Mouse (Mus musculus): Measurements from ENCODE around the gene Dhx58. TPM values are rescaled to one million over a fixed set of nuclear protein-coding genes. Genes with fewer than 3 reads are reported as not detected.

Gene Dhx58
- polyA plus RNA-seq, 1 experiment from 2014 or later, result 3.8 TPM

DNA sequence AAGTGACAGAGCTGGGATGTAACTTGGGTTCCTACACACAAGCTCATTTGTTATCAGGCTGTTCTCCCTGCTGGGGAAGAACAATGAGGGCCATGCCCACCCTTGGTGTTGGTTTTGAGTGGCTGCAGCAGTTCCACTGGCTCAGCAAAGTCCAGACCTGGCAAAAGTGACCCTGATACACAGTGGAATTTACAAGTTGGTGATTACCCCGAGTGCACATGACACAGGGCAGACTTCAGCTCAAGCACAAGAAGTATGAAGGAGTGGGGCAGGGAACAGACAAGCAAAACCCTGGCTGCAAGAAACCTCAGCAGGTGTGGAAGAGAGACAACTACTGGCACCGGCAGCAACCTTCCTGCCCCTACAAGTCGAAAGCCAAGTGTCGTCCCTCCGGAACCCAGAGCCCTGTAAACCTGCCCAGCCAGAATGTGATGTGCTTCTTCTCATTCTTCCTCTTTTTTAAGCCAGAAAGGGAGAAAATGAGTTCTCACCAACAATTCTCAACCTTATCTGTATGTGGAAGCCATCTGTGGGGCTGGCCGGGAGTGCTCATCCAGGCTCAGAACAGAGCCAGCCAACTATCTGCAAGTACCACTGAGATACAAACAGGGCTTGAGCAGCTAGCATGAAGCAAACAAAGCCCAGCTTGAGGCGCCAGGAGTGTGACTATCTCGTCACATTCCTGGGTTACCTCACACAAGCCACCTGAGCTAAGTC lies 17.9 kb upstream of the Dhx58 start:
- Histone ChIP-seq H3K27ac (peak overlapping the region; percentile 45; the same call in 1 of the 2 replicates), H3K4me3 (replicated peaks) (no peak overlapping the region), H3K9me3 (no peaks in the 10 kb centered on the region), H3K27me3 (no peaks in the 10 kb centered on the region), H3K9ac (replicated peaks) (no peak overlapping the region), H3K36me3 (peaks cover 40% of the 10 kb centered on the region), H3K4me1 (replicated peaks) (peaks cover 13% of the 10 kb centered on the region), H3K4me2 (no peak overlapping the region)
- no peak for ATAC-seq (ENCODE audit: insufficient number of reproducible peaks, insufficient read depth, low FRiP score, low TSS enrichment, low read depth)
- 81% methylated on average over 8 of the region's 8 CpGs for WGBS

- no peak for ATAC-seq (ENCODE audit: insufficient number of reproducible peaks, insufficient read depth, low FRiP score, low TSS enrichment, low read depth)
- Histone ChIP-seq H3K4me2 (no peak overlapping the region), H3K27me3 (no peaks in the 10 kb centered on the region), H3K4me3 (replicated peaks) (no peak overlapping the region), H3K36me3 (peaks cover 47% of the 10 kb centered on the region), H3K9ac (replicated peaks) (no peak overlapping the region), H3K9me3 (no peaks in the 10 kb centered on the region), H3K27ac (no peak overlapping the region), H3K4me1 (replicated peaks) (peaks cover 13% of the 10 kb centered on the region)
- 85% methylated on average over 4 of the region's 4 CpGs for WGBS
Measured at GRCm38 (mm10) chr11:100721254-100721653, 17.2 kb upstream of the Dhx58 start.

- H3K36me3 ChIP-seq, result peaks cover 56% of the 10 kb centered on the region
- H3K4me2 ChIP-seq, result no peak overlapping the region
- WGBS, result 80% methylated on average over 5 of the region's 5 CpGs
- ATAC-seq (ENCODE audit: insufficient number of reproducible peaks, insufficient read depth, low FRiP score, low TSS enrichment, low read depth), result no peak
- no peaks in the 10 kb centered on the region for H3K27me3 ChIP-seq
- no peak overlapping the region for H3K9ac ChIP-seq (replicated peaks)
- no peak overlapping the region for H3K4me3 ChIP-seq (replicated peaks)
- H3K27ac ChIP-seq, result no peak overlapping the region
- peaks cover 12% of the 10 kb centered on the region for H3K4me1 ChIP-seq (replicated peaks)
- no peaks in the 10 kb centered on the region for H3K9me3 ChIP-seq
Measured at GRCm38 (mm10) chr11:100720345-100720744, 16.3 kb upstream of the Dhx58 start.

- WGBS, result 81% methylated on average over 11 of the region's 11 CpGs
- Histone ChIP-seq H3K27ac (no peak overlapping the region), H3K27me3 (no peaks in the 10 kb centered on the region), H3K4me3 (replicated peaks) (no peak overlapping the region), H3K4me1 (replicated peaks) (peaks cover 7% of the 10 kb centered on the region), H3K9ac (replicated peaks) (no peak overlapping the region), H3K36me3 (peaks cover 60% of the 10 kb centered on the region), H3K9me3 (no peaks in the 10 kb centered on the region), H3K4me2 (no peak overlapping the region)
- ATAC-seq (ENCODE audit: insufficient number of reproducible peaks, insufficient read depth, low FRiP score, low TSS enrichment, low read depth), result no peak
Measured at GRCm38 (mm10) chr11:100719893-100720292, 15.8 kb upstream of the Dhx58 start.

DNA sequence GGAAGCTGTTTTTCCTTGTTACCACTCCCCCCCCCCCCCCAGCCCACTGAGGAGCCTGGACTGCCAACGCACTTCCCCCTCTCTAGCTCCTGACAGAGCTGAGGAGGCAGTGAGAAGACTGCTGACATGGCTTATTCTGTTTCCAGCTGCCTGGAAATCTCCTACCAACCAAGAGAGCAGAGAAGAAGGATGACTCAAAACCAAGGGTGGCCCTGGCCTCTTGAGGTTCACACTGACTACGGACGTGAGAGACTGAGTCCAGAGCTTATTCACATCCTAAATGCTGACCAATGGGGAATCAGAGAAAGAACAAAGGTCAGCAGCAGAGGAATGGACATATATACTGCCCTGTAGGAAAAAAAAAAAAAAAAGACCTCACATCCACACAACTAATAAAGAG lies 15.2 kb upstream of the Dhx58 start:
- H3K27ac ChIP-seq, result no peak overlapping the region
- no peak overlapping the region for H3K9ac ChIP-seq (replicated peaks)
- H3K9me3 ChIP-seq, result no peaks in the 10 kb centered on the region
- no peak for ATAC-seq (ENCODE audit: insufficient number of reproducible peaks, insufficient read depth, low FRiP score, low TSS enrichment, low read depth)
- peaks cover 10% of the 10 kb centered on the region for H3K4me1 ChIP-seq (replicated peaks)
- no peak overlapping the region for H3K4me3 ChIP-seq (replicated peaks)
- no peaks in the 10 kb centered on the region for H3K27me3 ChIP-seq
- no peak overlapping the region for H3K4me2 ChIP-seq
- WGBS, result 90% methylated on average over 3 of the region's 3 CpGs
- H3K36me3 ChIP-seq, result peaks cover 55% of the 10 kb centered on the region

DNA sequence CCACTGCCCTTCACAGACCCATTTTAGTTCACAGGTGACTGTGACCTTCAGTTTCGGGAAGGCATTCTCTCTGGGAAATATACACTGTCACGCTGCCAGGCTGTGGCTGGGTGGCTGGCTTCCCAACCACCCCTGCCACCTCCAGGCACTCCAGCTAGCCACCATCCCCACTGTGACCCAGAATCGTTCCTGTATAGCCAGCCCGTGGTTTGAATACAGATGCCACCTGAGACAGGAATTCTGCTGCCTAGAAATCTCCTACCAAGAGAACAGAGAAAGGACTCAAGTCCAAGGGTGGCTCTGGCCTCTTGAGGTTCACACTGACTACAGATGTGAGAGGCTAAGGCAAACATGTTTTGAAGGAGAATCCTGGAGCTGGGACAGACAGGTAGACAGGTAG lies 14.8 kb upstream of the Dhx58 start:
- H3K27ac ChIP-seq, result no peak overlapping the region
- peaks cover 54% of the 10 kb centered on the region for H3K36me3 ChIP-seq
- no peak overlapping the region for H3K9ac ChIP-seq (replicated peaks)
- H3K4me2 ChIP-seq, result no peak overlapping the region
- ATAC-seq (ENCODE audit: insufficient number of reproducible peaks, insufficient read depth, low FRiP score, low TSS enrichment, low read depth), result no peak
- WGBS, result 90% methylated on average over 4 of the region's 4 CpGs
- no peak overlapping the region for H3K4me3 ChIP-seq (replicated peaks)
- H3K9me3 ChIP-seq, result no peaks in the 10 kb centered on the region
- H3K4me1 ChIP-seq (replicated peaks), result peaks cover 15% of the 10 kb centered on the region
- no peaks in the 10 kb centered on the region for H3K27me3 ChIP-seq

DNA sequence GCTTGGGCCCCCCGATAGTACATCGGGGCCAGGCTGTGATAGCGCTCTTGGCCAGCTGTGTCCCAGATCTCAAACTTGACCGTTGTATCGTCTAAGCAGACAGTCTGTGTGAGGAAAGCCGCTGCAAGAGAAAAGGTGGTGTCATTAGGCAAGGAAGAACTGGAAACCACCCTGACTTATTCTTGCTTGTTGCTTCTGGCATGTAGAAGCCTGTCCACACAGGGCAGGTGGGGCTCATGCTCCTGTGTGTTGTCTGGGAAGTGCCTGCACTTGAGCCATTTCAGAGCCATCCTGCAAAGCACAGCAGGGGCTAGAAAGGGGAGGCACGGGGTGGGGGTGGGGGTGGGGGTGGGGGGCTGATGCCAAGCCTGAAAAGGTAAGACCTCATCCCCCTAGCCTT lies 14.4 kb upstream of the Dhx58 start:
- Histone ChIP-seq H3K27ac (no peak overlapping the region), H3K9me3 (no peaks in the 10 kb centered on the region), H3K4me2 (no peak overlapping the region), H3K4me3 (replicated peaks) (no peak overlapping the region), H3K9ac (replicated peaks) (no peak overlapping the region), H3K4me1 (replicated peaks) (peaks cover 19% of the 10 kb centered on the region), H3K36me3 (peaks cover 54% of the 10 kb centered on the region), H3K27me3 (no peaks in the 10 kb centered on the region)
- 90% methylated on average over 6 of the region's 7 CpGs for WGBS
- no peak for ATAC-seq (ENCODE audit: insufficient number of reproducible peaks, insufficient read depth, low FRiP score, low TSS enrichment, low read depth)

GRCm38 (mm10) chr11:100716649-100717048 lies 12.6 kb upstream of the Dhx58 start:
- Histone ChIP-seq H3K36me3 (peaks cover 54% of the 10 kb centered on the region), H3K9me3 (no peaks in the 10 kb centered on the region), H3K9ac (replicated peaks) (no peak overlapping the region), H3K27me3 (no peaks in the 10 kb centered on the region), H3K4me3 (replicated peaks) (no peak overlapping the region), H3K4me1 (replicated peaks) (peaks cover 25% of the 10 kb centered on the region), H3K27ac (no peak overlapping the region), H3K4me2 (no peak overlapping the region)
- 84% methylated on average over 3 of the region's 3 CpGs for WGBS
- no peak for ATAC-seq (ENCODE audit: insufficient number of reproducible peaks, insufficient read depth, low FRiP score, low TSS enrichment, low read depth)

- no peak overlapping the region for H3K27ac ChIP-seq
- peaks cover 60% of the 10 kb centered on the region for H3K36me3 ChIP-seq
- H3K9ac ChIP-seq (replicated peaks), result no peak overlapping the region
- no peak overlapping the region for H3K4me2 ChIP-seq
- ATAC-seq (ENCODE audit: insufficient number of reproducible peaks, insufficient read depth, low FRiP score, low TSS enrichment, low read depth), result no peak
- H3K4me1 ChIP-seq (replicated peaks), result peaks cover 35% of the 10 kb centered on the region
- 89% methylated on average over 6 of the region's 6 CpGs for WGBS
- H3K4me3 ChIP-seq (replicated peaks), result no peak overlapping the region
- H3K9me3 ChIP-seq, result no peaks in the 10 kb centered on the region
- no peaks in the 10 kb centered on the region for H3K27me3 ChIP-seq
Measured at GRCm38 (mm10) chr11:100714948-100715347, 10.9 kb upstream of the Dhx58 start.

GRCm38 (mm10) chr11:100714534-100714915 lies 10.5 kb upstream of the Dhx58 start:
- H3K4me2 ChIP-seq, result peak overlapping the region; percentile 66
- H3K4me3 ChIP-seq (replicated peaks), result peak overlapping the region; percentile 25; the same call in 1 of the 2 replicates
- 45% methylated on average over 6 of the region's 6 CpGs for WGBS
- no peaks in the 10 kb centered on the region for H3K27me3 ChIP-seq
- peaks cover 59% of the 10 kb centered on the region for H3K36me3 ChIP-seq
- no peak overlapping the region; the same call in 1 of the 2 replicates for H3K27ac ChIP-seq
- H3K9ac ChIP-seq (replicated peaks), result peak overlapping the region; percentile 55; the same call in 1 of the 2 replicates
- no peak for ATAC-seq (ENCODE audit: insufficient number of reproducible peaks, insufficient read depth, low FRiP score, low TSS enrichment, low read depth)
- H3K4me1 ChIP-seq (replicated peaks), result peaks cover 35% of the 10 kb centered on the region
- no peaks in the 10 kb centered on the region for H3K9me3 ChIP-seq

- peak within 1 kb of the TSS; percentile 97 for H3K4me3 ChIP-seq (replicated peaks)
- H3K27ac ChIP-seq, result peak within 1 kb of the TSS; percentile 66
- H3K36me3 ChIP-seq, result peaks cover 59% of the 10 kb centered on the region
- H3K9ac ChIP-seq (replicated peaks), result peak within 1 kb of the TSS; percentile 55
- no peaks in the 10 kb centered on the region for H3K9me3 ChIP-seq
- no peak for ATAC-seq (ENCODE audit: insufficient number of reproducible peaks, insufficient read depth, low FRiP score, low TSS enrichment, low read depth)
- H3K27me3 ChIP-seq, result no peaks in the 10 kb centered on the region
- H3K4me1 ChIP-seq (replicated peaks), result peaks cover 35% of the 10 kb centered on the region
- peak within 1 kb of the TSS; percentile 66 for H3K4me2 ChIP-seq
- WGBS, result 5% methylated on average over 38 of the region's 38 CpGs
Measured at GRCm38 (mm10) chr11:100713735-100714533, 9.9 kb upstream of the Dhx58 start, which contains the start of gene Hspb9. TSS of gene Hspb9 (plus strand) at chr11:100713850.

Data from limb, embryonic 12.5 days (tissue).